Mouse (Mus musculus) frontal cortex, adult (tissue): ENCODE measurements around the gene Acadm.

Experiments
- ATAC-seq: cut with Nextera tagmentation; 2 replicates; pipeline ENCODE4 v1.9.2; 2017; ENCODE audit warnings: mild to moderate bottlenecking, moderate library complexity, mixed read lengths; ENCODE audit not compliant: low TSS enrichment

Acadm gene

GRCm38 (mm10) chr3:153941613-153942012 lies 2.8 kb downstream of the Acadm start:
- no peak for ATAC-seq

GRCm38 (mm10) chr3:153940486-153940885 lies 3.9 kb downstream of the Acadm start:
- ATAC-seq: no peak

- no peak for ATAC-seq
Observed at GRCm38 (mm10) chr3:153940021-153940420, 4.4 kb downstream of the Acadm start.

- no peak for ATAC-seq
Observed at GRCm38 (mm10) chr3:153937116-153937810, 7.2 kb downstream of the Acadm start.

GRCm38 (mm10) chr3:153935878-153936277 lies 8.6 kb downstream of the Acadm start:
- peak; percentile 73 for ATAC-seq

GRCm38 (mm10) chr3:153932461-153932860 lies 12.0 kb downstream of the Acadm start:
- no peak for ATAC-seq

- ATAC-seq: peak; percentile 38; the same call in 1 of the 2 replicates
Observed at GRCm38 (mm10) chr3:153929526-153929925, 14.9 kb downstream of the Acadm start.

- ATAC-seq: no peak
Observed at GRCm38 (mm10) chr3:153926333-153926732, 18.1 kb downstream of the Acadm start.

- no peak for ATAC-seq
Observed at GRCm38 (mm10) chr3:153921147-153921910, 23.1 kb downstream of the Acadm start.

- ATAC-seq: no peak
Observed at GRCm38 (mm10) chr3:153917200-153917599, 27.2 kb downstream of the Acadm start.

- no peak for ATAC-seq
Observed at GRCm38 (mm10) chr3:153913510-153914243, 30.8 kb downstream of the Acadm start.

GRCm38 (mm10) chr3:153912546-153913509 lies 31.6 kb downstream of the Acadm start, which contains the start of gene Rabggtb:
Gene Rabggtb (minus strand): TSS chr3:153913009.
- ATAC-seq: peak; percentile 95

GRCm38 (mm10) chr3:153911882-153912440 lies 32.5 kb downstream of the Acadm start:
- ATAC-seq: no peak

- no peak for ATAC-seq
Observed at GRCm38 (mm10) chr3:153911197-153911881, 33.1 kb downstream of the Acadm start.

- no peak for ATAC-seq
Observed at GRCm38 (mm10) chr3:153910489-153910888, 33.9 kb downstream of the Acadm start.

- no peak for ATAC-seq
Observed at GRCm38 (mm10) chr3:153908919-153909318, 35.5 kb downstream of the Acadm start.

- no peak for ATAC-seq
Observed at GRCm38 (mm10) chr3:153906136-153906871, 38.1 kb downstream of the Acadm start, which contains the start of gene Msh4. Gene Msh4 (minus strand): TSS chr3:153906138.

GRCm38 (mm10) chr3:153905251-153906135 lies 38.9 kb downstream of the Acadm start:
- no peak for ATAC-seq
